Mouse (Mus musculus) common myeloid progenitor, adult 5-6 weeks (primary cell): ENCODE results near the gene Mycbp2. TPM values are rescaled to one million over a fixed set of nuclear protein-coding genes. Genes with fewer than 3 reads are reported as not detected.

Experiments
- ATAC-seq: replicated peaks from 2 replicates; pipeline ENCODE4 v1.8.0; 2016; ENCODE audit warnings: low read depth, mild to moderate bottlenecking, moderate TSS enrichment, inconsistent platforms; ENCODE audit not compliant: poor library complexity, severe bottlenecking
- total RNA-seq: library from RNA; stranded (forward); fragments of 200-1000, 187-1606 nt; gene quantifications from 2 replicates; pipeline ENCODE4 v1.2.3, GENCODE M21; 2017

Mycbp2 gene
- total RNA-seq, 1 experiment from 2014 or later: 74.2 TPM

- ATAC-seq: no peak
Measured at GRCm38 (mm10) chr14:103286650-103287049, 60.0 kb downstream of the Mycbp2 start.

- peak; percentile 32; the same call in 1 of the 2 replicates for ATAC-seq
Measured at GRCm38 (mm10) chr14:103276667-103277066, 69.9 kb downstream of the Mycbp2 start.

GRCm38 (mm10) chr14:103260437-103260836, 86.2 kb downstream of the Mycbp2 start:
- ATAC-seq: no peak

GRCm38 (mm10) chr14:103258745-103259144, 87.9 kb downstream of the Mycbp2 start:
- no peak for ATAC-seq

GRCm38 (mm10) chr14:103256866-103257265, 89.7 kb downstream of the Mycbp2 start:
- ATAC-seq: no peak

- ATAC-seq: no peak
Measured at GRCm38 (mm10) chr14:103254311-103254710, 92.3 kb downstream of the Mycbp2 start.

- no peak for ATAC-seq
Measured at GRCm38 (mm10) chr14:103242020-103242419, 104.6 kb downstream of the Mycbp2 start.

- ATAC-seq: no peak
Measured at GRCm38 (mm10) chr14:103234770-103235169, 111.8 kb downstream of the Mycbp2 start.

GRCm38 (mm10) chr14:103233640-103234593, 112.7 kb downstream of the Mycbp2 start:
- no peak for ATAC-seq

GRCm38 (mm10) chr14:103222356-103222755, 124.3 kb downstream of the Mycbp2 start:
- ATAC-seq: no peak

GRCm38 (mm10) chr14:103221751-103222150, 124.9 kb downstream of the Mycbp2 start:
- ATAC-seq: no peak

GRCm38 (mm10) chr14:103216331-103216730, 130.3 kb downstream of the Mycbp2 start:
- no peak for ATAC-seq

- ATAC-seq: peak; percentile 68; the same call in 1 of the 2 replicates
Measured at GRCm38 (mm10) chr14:103186658-103187057, 160.0 kb downstream of the Mycbp2 start.

GRCm38 (mm10) chr14:103186076-103186475, 160.5 kb downstream of the Mycbp2 start:
- ATAC-seq: no peak

- no peak for ATAC-seq
Measured at GRCm38 (mm10) chr14:103180096-103180495, 166.5 kb downstream of the Mycbp2 start.

GRCm38 (mm10) chr14:103162923-103163322, 183.7 kb downstream of the Mycbp2 start:
- ATAC-seq: no peak

- ATAC-seq: no peak
Measured at GRCm38 (mm10) chr14:103155685-103156084, 190.9 kb downstream of the Mycbp2 start.

GRCm38 (mm10) chr14:103150139-103150538, 196.5 kb downstream of the Mycbp2 start:
- no peak for ATAC-seq

- ATAC-seq: peak; percentile 65; the same call in 1 of the 2 replicates
Measured at GRCm38 (mm10) chr14:103131991-103132390, 214.6 kb downstream of the Mycbp2 start.

GRCm38 (mm10) chr14:103125756-103126155, 220.9 kb downstream of the Mycbp2 start:
- no peak for ATAC-seq

- peak; percentile 76 for ATAC-seq
Measured at GRCm38 (mm10) chr14:103114994-103115670, 231.5 kb downstream of the Mycbp2 start.
